Mouse (Mus musculus) erythroblast, embryonic 14.5 days (primary cell): ENCODE results near the gene Olfr725.

Experiments
- GATA1 ChIP-seq: IDR thresholded peaks from 2 replicates; pipeline ENCODE4 v1.6.1; 2012; ENCODE audit warnings: low read length, inconsistent platforms, mixed read lengths
- TAL1 ChIP-seq: IDR thresholded peaks from 3 replicates; pipeline ENCODE4 v1.6.1; 2012; ENCODE audit warnings: low read length, inconsistent platforms, mixed read lengths

DNA sequence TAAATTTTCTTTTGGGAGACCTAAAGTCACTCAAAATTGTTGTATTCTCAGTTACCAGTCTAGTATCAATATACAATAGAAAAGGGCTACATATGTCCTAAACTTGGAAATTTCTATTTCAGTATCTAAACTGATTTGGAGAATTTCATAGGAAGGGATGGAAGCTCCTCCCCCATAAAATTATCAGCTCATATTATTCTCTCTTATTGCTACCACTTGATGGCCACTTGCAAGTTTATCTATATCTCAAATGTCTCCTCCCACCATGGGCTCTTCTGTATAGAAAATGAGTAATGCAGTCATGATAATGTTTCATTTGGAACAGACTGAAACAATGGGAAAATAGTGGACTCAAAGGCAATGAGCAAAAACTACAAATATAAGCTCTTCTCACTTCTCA, at the start of gene Olfr725:
- TF ChIP-seq GATA1: no peak
- no peak for TF ChIP-seq TAL1
